Mouse (Mus musculus): Measurements from ENCODE around the gene Iqgap3. TPM values are rescaled to one million over a fixed set of nuclear protein-coding genes. Genes with fewer than 3 reads are reported as not detected.

The Iqgap3 gene
- total RNA-seq, 2 experiments from 2014 or later, result 6.5 to 6.8 TPM

- no peak for ATAC-seq (replicated peaks; ENCODE audit: low FRiP score, poor library complexity, severe bottlenecking)
Measured at GRCm38 (mm10) chr3:88090106-88090505, 8.3 kb downstream of the Iqgap3 start.

- ATAC-seq (replicated peaks; ENCODE audit: low FRiP score, poor library complexity, severe bottlenecking), result no peak
Measured at GRCm38 (mm10) chr3:88090616-88091015, 8.8 kb downstream of the Iqgap3 start.

- no peak for ATAC-seq (replicated peaks; ENCODE audit: low FRiP score, poor library complexity, severe bottlenecking)
Measured at GRCm38 (mm10) chr3:88094126-88094525, 12.4 kb downstream of the Iqgap3 start.

- ATAC-seq (replicated peaks; ENCODE audit: low FRiP score, poor library complexity, severe bottlenecking), result no peak
Measured at GRCm38 (mm10) chr3:88097666-88098065, 15.9 kb downstream of the Iqgap3 start.

GRCm38 (mm10) chr3:88100251-88100650 lies 18.5 kb downstream of the Iqgap3 start:
- ATAC-seq (replicated peaks; ENCODE audit: low FRiP score, poor library complexity, severe bottlenecking), result no peak

- no peak for ATAC-seq (replicated peaks; ENCODE audit: low FRiP score, poor library complexity, severe bottlenecking)
Measured at GRCm38 (mm10) chr3:88101736-88102135, 20.0 kb downstream of the Iqgap3 start.

- no peak for ATAC-seq (replicated peaks; ENCODE audit: low FRiP score, poor library complexity, severe bottlenecking)
Measured at GRCm38 (mm10) chr3:88102196-88102595, 20.4 kb downstream of the Iqgap3 start.

- ATAC-seq (replicated peaks; ENCODE audit: low FRiP score, poor library complexity, severe bottlenecking), result no peak
Measured at GRCm38 (mm10) chr3:88102611-88103010, 20.8 kb downstream of the Iqgap3 start.

- no peak for ATAC-seq (replicated peaks; ENCODE audit: low FRiP score, poor library complexity, severe bottlenecking)
Measured at GRCm38 (mm10) chr3:88106126-88106525, 24.4 kb downstream of the Iqgap3 start.

- ATAC-seq (replicated peaks; ENCODE audit: low FRiP score, poor library complexity, severe bottlenecking), result no peak
Measured at GRCm38 (mm10) chr3:88109126-88109525, 27.4 kb downstream of the Iqgap3 start.

- ATAC-seq (replicated peaks; ENCODE audit: low FRiP score, poor library complexity, severe bottlenecking), result no peak
Measured at GRCm38 (mm10) chr3:88114396-88114795, 32.6 kb downstream of the Iqgap3 start.

- no peak for ATAC-seq (replicated peaks; ENCODE audit: low FRiP score, poor library complexity, severe bottlenecking)
Measured at GRCm38 (mm10) chr3:88120117-88120651, 38.4 kb downstream of the Iqgap3 start.

GRCm38 (mm10) chr3:88121164-88122131 lies 39.7 kb downstream of the Iqgap3 start:
- no peak for ATAC-seq (replicated peaks; ENCODE audit: low FRiP score, poor library complexity, severe bottlenecking)

GRCm38 (mm10) chr3:88125195-88125594 lies 43.4 kb downstream of the Iqgap3 start:
- ATAC-seq (replicated peaks; ENCODE audit: low FRiP score, poor library complexity, severe bottlenecking), result no peak

- ATAC-seq (replicated peaks; ENCODE audit: low FRiP score, poor library complexity, severe bottlenecking), result no peak
Measured at GRCm38 (mm10) chr3:88126181-88126580, 44.4 kb downstream of the Iqgap3 start.

- ATAC-seq (replicated peaks; ENCODE audit: low FRiP score, poor library complexity, severe bottlenecking), result no peak
Measured at GRCm38 (mm10) chr3:88127636-88128035, 45.9 kb downstream of the Iqgap3 start.

GRCm38 (mm10) chr3:88128056-88128455 lies 46.3 kb downstream of the Iqgap3 start:
- no peak for ATAC-seq (replicated peaks; ENCODE audit: low FRiP score, poor library complexity, severe bottlenecking)

- no peak for ATAC-seq (replicated peaks; ENCODE audit: low FRiP score, poor library complexity, severe bottlenecking)
Measured at GRCm38 (mm10) chr3:88129006-88129405, 47.2 kb downstream of the Iqgap3 start.

- ATAC-seq (replicated peaks; ENCODE audit: low FRiP score, poor library complexity, severe bottlenecking), result no peak
Measured at GRCm38 (mm10) chr3:88131071-88131470, 49.3 kb downstream of the Iqgap3 start.

GRCm38 (mm10) chr3:88132492-88132891 lies 50.7 kb downstream of the Iqgap3 start:
- no peak for ATAC-seq (replicated peaks; ENCODE audit: low FRiP score, poor library complexity, severe bottlenecking)

- ATAC-seq (replicated peaks; ENCODE audit: low FRiP score, poor library complexity, severe bottlenecking), result no peak
Measured at GRCm38 (mm10) chr3:88133187-88133771, 51.5 kb downstream of the Iqgap3 start.

Measured in erythroblast, adult 5-6 weeks (primary cell).